Mouse (Mus musculus): ENCODE measurements around the gene 1700102P08Rik.

DNA sequence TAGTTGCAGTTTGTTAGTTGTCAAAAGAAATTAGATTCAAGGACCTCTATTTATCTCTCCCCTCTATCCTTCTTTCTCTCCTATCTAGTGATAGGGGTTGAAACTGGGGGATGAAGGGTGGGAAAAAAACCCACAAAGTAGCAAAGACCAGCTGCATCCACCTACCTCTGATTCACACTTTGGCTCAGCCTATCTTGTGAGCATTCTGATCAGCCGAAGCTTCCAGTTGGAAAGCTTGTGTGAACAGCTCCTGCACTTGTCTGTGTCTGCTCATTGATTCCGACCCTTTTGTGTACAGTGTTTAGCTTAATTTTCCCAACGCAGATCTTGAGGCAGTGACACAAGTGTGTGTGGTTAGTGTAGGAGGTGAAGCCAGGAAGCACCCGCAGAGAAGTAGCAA lies 60.9 kb downstream of the 1700102P08Rik start:
- TF ChIP-seq CTCF (IDR thresholded peaks at IDR 0.05; ENCODE audit: low read depth) (no peak), EP300 (IDR thresholded peaks at IDR 0.05; ENCODE audit: low read depth) (no peak)

Measured in heart, postnatal 0 days (tissue).